Mouse (Mus musculus): ENCODE results near the gene Cep57l1. TPM values are rescaled to one million over a fixed set of nuclear protein-coding genes. Genes with fewer than 3 reads are reported as not detected.
A peak's percentile ranks its signal among the peaks of the same experiment; 100 is the strongest.

The Cep57l1 gene
- polyA plus RNA-seq, 1 experiment from 2014 or later = 20.8 TPM

- Histone ChIP-seq H3K4me3 (no peak overlapping the region), H3K4me1 (0 out of 2 replicates have a peak, but pooled peaks cover 3% of the 10 kb centered on the region), H3K36me3 (no peaks in the 10 kb centered on the region), H3K9me3 (no peaks in the 10 kb centered on the region), H3K27ac (replicated peaks) (no peak overlapping the region), H3K9ac (no peak overlapping the region), H3K4me2 (no peak overlapping the region), H3K27me3 (replicated peaks) (no peaks in the 10 kb centered on the region)
- WGBS = 48% methylated on average over 4 of the region's 4 CpGs
- no peak for ATAC-seq (ENCODE audit: extremely low read depth, insufficient number of reproducible peaks, low FRiP score, low TSS enrichment)
These were observed 43.4 kb downstream of the Cep57l1 start for GRCm38 (mm10) chr10:41766280-41766679.

- Histone ChIP-seq H3K4me3 (no peak overlapping the region), H3K36me3 (no peaks in the 10 kb centered on the region), H3K27ac (replicated peaks) (no peak overlapping the region), H3K9me3 (no peaks in the 10 kb centered on the region), H3K4me2 (no peak overlapping the region), H3K4me1 (peaks cover 8% of the 10 kb centered on the region; the same call in 1 of the 2 replicates), H3K9ac (no peak overlapping the region), H3K27me3 (replicated peaks) (no peaks in the 10 kb centered on the region)
- no peak for ATAC-seq (ENCODE audit: extremely low read depth, insufficient number of reproducible peaks, low FRiP score, low TSS enrichment)
- WGBS = 89% methylated on average over 4 of the region's 4 CpGs
These were observed 44.1 kb downstream of the Cep57l1 start for GRCm38 (mm10) chr10:41765586-41765985.

GRCm38 (mm10) chr10:41763741-41764385, 45.8 kb downstream of the Cep57l1 start:
- Histone ChIP-seq H3K27ac (replicated peaks) (no peak overlapping the region), H3K4me2 (no peak overlapping the region), H3K27me3 (replicated peaks) (no peaks in the 10 kb centered on the region), H3K9ac (no peak overlapping the region), H3K36me3 (no peaks in the 10 kb centered on the region), H3K9me3 (no peaks in the 10 kb centered on the region), H3K4me3 (no peak overlapping the region), H3K4me1 (peaks cover 11% of the 10 kb centered on the region; the same call in 1 of the 2 replicates)
- ATAC-seq (ENCODE audit: extremely low read depth, insufficient number of reproducible peaks, low FRiP score, low TSS enrichment) = no peak
- 77% methylated on average over 3 of the region's 3 CpGs for WGBS

GRCm38 (mm10) chr10:41760866-41761265, 48.8 kb downstream of the Cep57l1 start:
- H3K9me3 ChIP-seq = no peaks in the 10 kb centered on the region
- WGBS = 47% methylated on average over 3 of the region's 3 CpGs
- no peaks in the 10 kb centered on the region for H3K27me3 ChIP-seq (replicated peaks)
- no peak overlapping the region for H3K9ac ChIP-seq
- H3K4me3 ChIP-seq = no peak overlapping the region
- no peak overlapping the region for H3K27ac ChIP-seq (replicated peaks)
- no peak for ATAC-seq (ENCODE audit: extremely low read depth, insufficient number of reproducible peaks, low FRiP score, low TSS enrichment)
- H3K4me2 ChIP-seq = no peak overlapping the region
- H3K36me3 ChIP-seq = no peaks in the 10 kb centered on the region
- peaks cover 20% of the 10 kb centered on the region for H3K4me1 ChIP-seq

GRCm38 (mm10) chr10:41758041-41758440, 51.6 kb downstream of the Cep57l1 start:
- Histone ChIP-seq H3K27ac (replicated peaks) (no peak overlapping the region), H3K4me1 (peaks cover 20% of the 10 kb centered on the region), H3K36me3 (no peaks in the 10 kb centered on the region), H3K9me3 (no peaks in the 10 kb centered on the region), H3K4me3 (no peak overlapping the region), H3K27me3 (replicated peaks) (no peaks in the 10 kb centered on the region), H3K4me2 (no peak overlapping the region), H3K9ac (no peak overlapping the region)
- no peak for ATAC-seq (ENCODE audit: extremely low read depth, insufficient number of reproducible peaks, low FRiP score, low TSS enrichment)

- no peak for ATAC-seq (ENCODE audit: extremely low read depth, insufficient number of reproducible peaks, low FRiP score, low TSS enrichment)
- Histone ChIP-seq H3K36me3 (no peaks in the 10 kb centered on the region), H3K4me2 (no peak overlapping the region), H3K4me3 (no peak overlapping the region), H3K9me3 (no peaks in the 10 kb centered on the region), H3K27ac (replicated peaks) (no peak overlapping the region), H3K9ac (no peak overlapping the region), H3K4me1 (peaks cover 21% of the 10 kb centered on the region), H3K27me3 (replicated peaks) (no peaks in the 10 kb centered on the region)
- 88% methylated on average over 5 of the region's 5 CpGs for WGBS
These were observed 52.4 kb downstream of the Cep57l1 start for GRCm38 (mm10) chr10:41757226-41757625.

GRCm38 (mm10) chr10:41751867-41752480, 57.7 kb downstream of the Cep57l1 start:
- ATAC-seq (ENCODE audit: extremely low read depth, insufficient number of reproducible peaks, low FRiP score, low TSS enrichment) = no peak
- H3K4me1 ChIP-seq = peaks cover 8% of the 10 kb centered on the region
- no peaks in the 10 kb centered on the region for H3K9me3 ChIP-seq
- H3K36me3 ChIP-seq = no peaks in the 10 kb centered on the region
- no peak overlapping the region for H3K4me3 ChIP-seq
- H3K9ac ChIP-seq = no peak overlapping the region
- 60% methylated on average over 14 of the region's 14 CpGs for WGBS
- H3K27ac ChIP-seq (replicated peaks) = no peak overlapping the region
- H3K4me2 ChIP-seq = 0 out of 2 replicates have a peak overlapping the region, but pooled peaks have one; percentile 4
- H3K27me3 ChIP-seq (replicated peaks) = no peaks in the 10 kb centered on the region

GRCm38 (mm10) chr10:41749306-41749705, 60.4 kb downstream of the Cep57l1 start:
- no peaks in the 10 kb centered on the region for H3K9me3 ChIP-seq
- no peaks in the 10 kb centered on the region for H3K27me3 ChIP-seq (replicated peaks)
- no peak for ATAC-seq (ENCODE audit: extremely low read depth, insufficient number of reproducible peaks, low FRiP score, low TSS enrichment)
- no peak overlapping the region for H3K4me3 ChIP-seq
- H3K9ac ChIP-seq = no peak overlapping the region
- WGBS = 80% methylated on average over 3 of the region's 3 CpGs
- H3K36me3 ChIP-seq = no peaks in the 10 kb centered on the region
- H3K4me2 ChIP-seq = no peak overlapping the region
- no peak overlapping the region for H3K27ac ChIP-seq (replicated peaks)
- peaks cover 16% of the 10 kb centered on the region for H3K4me1 ChIP-seq

- no peak overlapping the region for H3K27ac ChIP-seq (replicated peaks)
- no peak overlapping the region for H3K4me2 ChIP-seq
- ATAC-seq (ENCODE audit: extremely low read depth, insufficient number of reproducible peaks, low FRiP score, low TSS enrichment) = no peak
- WGBS = 86% methylated on average over 5 of the region's 5 CpGs
- no peak overlapping the region for H3K9ac ChIP-seq
- H3K27me3 ChIP-seq (replicated peaks) = no peaks in the 10 kb centered on the region
- H3K4me1 ChIP-seq = peaks cover 8% of the 10 kb centered on the region; the same call in 1 of the 2 replicates
- H3K9me3 ChIP-seq = no peaks in the 10 kb centered on the region
- no peak overlapping the region for H3K4me3 ChIP-seq
- H3K36me3 ChIP-seq = peaks cover 16% of the 10 kb centered on the region
These were observed 63.1 kb downstream of the Cep57l1 start for GRCm38 (mm10) chr10:41746554-41746953.

GRCm38 (mm10) chr10:41744006-41744405, 65.7 kb downstream of the Cep57l1 start:
- Histone ChIP-seq H3K36me3 (peaks cover 19% of the 10 kb centered on the region), H3K4me2 (no peak overlapping the region), H3K4me3 (no peak overlapping the region), H3K9ac (no peak overlapping the region), H3K27me3 (replicated peaks) (no peaks in the 10 kb centered on the region), H3K4me1 (peaks cover 8% of the 10 kb centered on the region; the same call in 1 of the 2 replicates), H3K27ac (replicated peaks) (no peak overlapping the region), H3K9me3 (no peaks in the 10 kb centered on the region)
- 78% methylated on average over 4 of the region's 4 CpGs for WGBS
- ATAC-seq (ENCODE audit: extremely low read depth, insufficient number of reproducible peaks, low FRiP score, low TSS enrichment) = no peak

- peaks cover 6% of the 10 kb centered on the region; the same call in 1 of the 2 replicates for H3K4me1 ChIP-seq
- no peak overlapping the region for H3K9ac ChIP-seq
- H3K27me3 ChIP-seq (replicated peaks) = no peaks in the 10 kb centered on the region
- H3K4me2 ChIP-seq = no peak overlapping the region
- peaks cover 52% of the 10 kb centered on the region for H3K36me3 ChIP-seq
- no peaks in the 10 kb centered on the region for H3K9me3 ChIP-seq
- 74% methylated on average over 2 of the region's 2 CpGs for WGBS
- no peak overlapping the region for H3K27ac ChIP-seq (replicated peaks)
- no peak overlapping the region for H3K4me3 ChIP-seq
- no peak for ATAC-seq (ENCODE audit: extremely low read depth, insufficient number of reproducible peaks, low FRiP score, low TSS enrichment)
These were observed 69.5 kb downstream of the Cep57l1 start for GRCm38 (mm10) chr10:41740221-41740620.

GRCm38 (mm10) chr10:41737245-41737644, 72.4 kb downstream of the Cep57l1 start:
- Histone ChIP-seq H3K4me2 (no peak overlapping the region), H3K36me3 (peaks cover 46% of the 10 kb centered on the region), H3K9me3 (no peaks in the 10 kb centered on the region), H3K4me1 (peaks cover 6% of the 10 kb centered on the region; the same call in 1 of the 2 replicates), H3K27me3 (replicated peaks) (no peaks in the 10 kb centered on the region), H3K27ac (replicated peaks) (peak overlapping the region; percentile 5; the same call in 1 of the 2 replicates), H3K9ac (no peak overlapping the region), H3K4me3 (no peak overlapping the region)
- ATAC-seq (ENCODE audit: extremely low read depth, insufficient number of reproducible peaks, low FRiP score, low TSS enrichment) = no peak
- WGBS = 66% methylated on average over 16 of the region's 16 CpGs
